Mouse (Mus musculus) Patski (cell line): Measurements from ENCODE around the gene Ajm1. TPM values are rescaled to one million over a fixed set of nuclear protein-coding genes. Genes with fewer than 3 reads are reported as not detected.
A peak's percentile ranks its signal among the peaks of the same experiment; 100 is the strongest.
"Not testable (repeated sequence)": the region's sequence is repeated elsewhere in the genome, so short reads cannot be mapped to it uniquely, and the experiment has no call there.

Experiments
- ATAC-seq: fragments of 100-300 bp; one replicate; pipeline ENCODE4 v1.8.0; 2021
- CTCF ChIA-PET: fragments of 350-600 bp; sonication (Branson Sonifier 250); formaldehyde crosslinking; loops from one replicate; lab custom pipeline; 2022; ENCODE audit warnings: inconsistent platforms; lab: Charles Lee
- POLR2A ChIA-PET: fragments of 350-600 bp; sonication (Branson Sonifier 250); formaldehyde crosslinking; loops from one replicate; lab custom pipeline; 2022; ENCODE audit warnings: antibody characterized with exemption, inconsistent platforms; lab: Charles Lee
- DNase-seq: peaks from one replicate; pipeline ENCODE4 v3.0.0-alpha.2; 2011; ENCODE audit warnings: low read depth, low spot score
- H3K27me3 ChIP-seq: fragments of 371-371 bp; one replicate; pipeline ENCODE4 v1.5.1; 2021
- CTCF ChIP-seq: fragments of 100-300 bp; IDR thresholded peaks from one replicate; pipeline ENCODE4 v1.5.1; 2021
- in situ Hi-C: fragments of 300-500 bp; cut with MboI; formaldehyde crosslinking; loops from 3 replicates; pipeline ENCODE4 v1.11.1; 2018; ENCODE audit warnings: low pct_unique_long_range_greater_than_20kb, mixed read lengths
- polyA plus RNA-seq: library from polyadenylated mRNA; unstranded; gene quantifications from one replicate; pipeline ENCODE4 v1.2.3, GENCODE M21; 2021

Gene Ajm1
- polyA plus RNA-seq, 1 experiment from 2014 or later: 4.0 TPM

- CTCF ChIA-PET: interaction anchor here (3.1 kb wide), 1 partner anchor 12 kb away, joined by 10 read pairs; the partner anchor contains the start of gene Ajm1
- in situ Hi-C loops: no loop called here
- ATAC-seq (no peak), DNase-seq (no peak)
- no peaks in the 10 kb centered on the region for H3K27me3 ChIP-seq
- POLR2A ChIA-PET: no interaction called here
- TF ChIP-seq CTCF: no peak
Observed at GRCm38 (mm10) chr2:25569323-25569722, 12.2 kb downstream of the Ajm1 start.

- DNase-seq (no peak), ATAC-seq (no peak)
- H3K27me3 ChIP-seq: no peaks in the 10 kb centered on the region
- ChIA-PET POLR2A (no interaction called here), CTCF (interaction anchor here (3.1 kb wide), 1 partner anchor 13 kb away, joined by 10 read pairs; the partner anchor contains the start of gene Ajm1)
- TF ChIP-seq CTCF: no peak
- in situ Hi-C loops: no loop called here
Observed at GRCm38 (mm10) chr2:25568473-25569019, 13.0 kb downstream of the Ajm1 start.

- DNase-seq (no peak), ATAC-seq (no peak)
Observed at GRCm38 (mm10) chr2:25566558-25566957, 15.0 kb downstream of the Ajm1 start.

GRCm38 (mm10) chr2:25565741-25566140 is 15.8 kb downstream of the Ajm1 start:
- DNase-seq (no peak), ATAC-seq (no peak)
- no peak for TF ChIP-seq CTCF
- no peaks in the 10 kb centered on the region for H3K27me3 ChIP-seq
- ChIA-PET CTCF (interaction anchor here (1.3 to 2.0 kb wide), 2 partner anchors 26 to 59 kb away, joined by 3 to 4 read pairs; no protein-coding TSS in a partner anchor), POLR2A (interaction anchor here (1.3 to 2.4 kb wide), 2 partner anchors 8 to 9 kb away, joined by 3 to 10 read pairs; partner anchors contain the start of genes Edf1, Mamdc4 and Phpt1)
- in situ Hi-C loops: no loop called here

More at GRCm38 (mm10) chr2:25566558-25566957, 15.0 kb downstream of the Ajm1 start:
- no peak for TF ChIP-seq CTCF
- H3K27me3 ChIP-seq: no peaks in the 10 kb centered on the region
- in situ Hi-C loops: no loop called here
- ChIA-PET CTCF (interaction anchor here (1.3 to 3.1 kb wide), 3 partner anchors 15 to 59 kb away, joined by 3 to 10 read pairs (median 4); partner anchors contain the start of gene Ajm1), POLR2A (interaction anchor here (2.4 kb wide), 1 partner anchor 9 kb away, joined by 10 read pairs; the partner anchor contains the start of gene Edf1)

- POLR2A ChIA-PET: no interaction called here
- TF ChIP-seq CTCF: no peak
- no peak for ATAC-seq
- DNase-seq: no peak
- CTCF ChIA-PET: interaction anchor here (0.8 kb wide), 1 partner anchor 19 kb away, joined by 3 read pairs; no protein-coding TSS in a partner anchor
- in situ Hi-C loops: no loop called here
- no peaks in the 10 kb centered on the region for H3K27me3 ChIP-seq
Observed at GRCm38 (mm10) chr2:25561946-25562345, 19.6 kb downstream of the Ajm1 start.

GRCm38 (mm10) chr2:25560551-25560950 is 21.0 kb downstream of the Ajm1 start:
- DNase-seq: no peak
- in situ Hi-C loops: no loop called here
- POLR2A ChIA-PET: no interaction called here
- no peaks in the 10 kb centered on the region for H3K27me3 ChIP-seq
- CTCF ChIA-PET: interaction anchor here (1.3 kb wide), 1 partner anchor 51 kb away, joined by 4 read pairs; no protein-coding TSS in a partner anchor
- no peak for TF ChIP-seq CTCF
- ATAC-seq: no peak

- H3K27me3 ChIP-seq: no peaks in the 10 kb centered on the region
- no peak for TF ChIP-seq CTCF
- DNase-seq (no peak), ATAC-seq (no peak)
- ChIA-PET CTCF (interaction anchor here (1.8 kb wide), 1 partner anchor 11 kb away, joined by 9 read pairs; the partner anchor contains the start of gene Traf2), POLR2A (interaction anchor here (1.1 to 2.7 kb wide), 4 partner anchors 8 to 17 kb away, joined by 3 to 10 read pairs (median 3); partner anchors contain the start of gene Phpt1)
- in situ Hi-C loops: no loop called here
Observed at GRCm38 (mm10) chr2:25558774-25559173, 22.8 kb downstream of the Ajm1 start.

- DNase-seq (no peak), ATAC-seq (no peak)
- H3K27me3 ChIP-seq: no peaks in the 10 kb centered on the region
- CTCF ChIA-PET: interaction anchor here (1.6 to 1.8 kb wide), 3 partner anchors 10 to 33 kb away, joined by 4 to 9 read pairs (median 5); partner anchors contain the start of genes Ajm1 and Traf2
- in situ Hi-C loops: no loop called here
- TF ChIP-seq CTCF: no peak
- POLR2A ChIA-PET: interaction anchor here (1.3 to 2.7 kb wide), 6 partner anchors 9 to 49 kb away, joined by 3 to 10 read pairs (median 4); partner anchors contain the start of gene Ajm1
Observed at GRCm38 (mm10) chr2:25557964-25558360, 23.6 kb downstream of the Ajm1 start.

GRCm38 (mm10) chr2:25557221-25557963 is 24.2 kb downstream of the Ajm1 start, which contains the start of gene Edf1:
TSS of gene Edf1 (plus strand) at chr2:25557847.
- ATAC-seq (peak; percentile 93), DNase-seq (no peak)
- CTCF ChIA-PET: interaction anchor here (1.0 to 1.8 kb wide), 5 partner anchors 10 to 97 kb away, joined by 3 to 9 read pairs (median 5); partner anchors contain the start of genes Ajm1, Paxx and Traf2
- no peak for TF ChIP-seq CTCF
- no peaks in the 10 kb centered on the region for H3K27me3 ChIP-seq
- in situ Hi-C loops: no loop called here
- POLR2A ChIA-PET: interaction anchor here (0.6 to 2.7 kb wide), 9 partner anchors 9 to 49 kb away, joined by 3 to 10 read pairs (median 3); partner anchors contain the start of genes Ajm1 and Traf2

GRCm38 (mm10) chr2:25556296-25556695 is 25.3 kb downstream of the Ajm1 start:
- in situ Hi-C loops: no loop called here
- ChIA-PET POLR2A (interaction anchor here (0.6 to 2.7 kb wide), 4 partner anchors 10 to 48 kb away, joined by 3 to 10 read pairs (median 6); no protein-coding TSS in a partner anchor), CTCF (interaction anchor here (1.0 to 1.7 kb wide), 5 partner anchors 9 to 96 kb away, joined by 3 to 6 read pairs (median 4); partner anchors contain the start of genes Ajm1 and Paxx)
- no peaks in the 10 kb centered on the region for H3K27me3 ChIP-seq
- DNase-seq (no peak), ATAC-seq (no peak)
- TF ChIP-seq CTCF: no peak

- DNase-seq, in situ Hi-C loops, POLR2A ChIA-PET, ATAC-seq, H3K27me3 ChIP-seq, CTCF ChIA-PET: not testable (repeated sequence)
Observed at GRCm38 (mm10) chr2:25555479-25555878, 26.1 kb downstream of the Ajm1 start.

- DNase-seq, CTCF ChIA-PET, H3K27me3 ChIP-seq, ATAC-seq, POLR2A ChIA-PET: not testable (repeated sequence)
- in situ Hi-C loops: loop anchor here (5.0 kb wide), 2 partner anchors 36 to 121 kb away; no protein-coding TSS in a partner anchor
Observed at GRCm38 (mm10) chr2:25553171-25553786, 28.3 kb downstream of the Ajm1 start.
